Mouse (Mus musculus) C2C12 (cell line): ENCODE measurements around the gene Pnn.

ENCODE experiments used
- CTCF ChIP-seq: IDR thresholded peaks from one replicate; pipeline ENCODE4 v1.5.1; 2011; ENCODE audit not compliant: control insufficient read depth, insufficient read depth, insufficient read length
- FOSL1 ChIP-seq: IDR thresholded peaks from one replicate; pipeline ENCODE4 v1.8.0; 2011; ENCODE audit warnings: mild to moderate bottlenecking, low read length; ENCODE audit not compliant: poor library complexity, insufficient read depth, severe bottlenecking
- MYOG ChIP-seq: IDR thresholded peaks from one replicate; pipeline ENCODE4 v1.6.1; 2011; ENCODE audit not compliant: control insufficient read depth, insufficient read length; ENCODE audit errors: extremely low read depth

DNA sequence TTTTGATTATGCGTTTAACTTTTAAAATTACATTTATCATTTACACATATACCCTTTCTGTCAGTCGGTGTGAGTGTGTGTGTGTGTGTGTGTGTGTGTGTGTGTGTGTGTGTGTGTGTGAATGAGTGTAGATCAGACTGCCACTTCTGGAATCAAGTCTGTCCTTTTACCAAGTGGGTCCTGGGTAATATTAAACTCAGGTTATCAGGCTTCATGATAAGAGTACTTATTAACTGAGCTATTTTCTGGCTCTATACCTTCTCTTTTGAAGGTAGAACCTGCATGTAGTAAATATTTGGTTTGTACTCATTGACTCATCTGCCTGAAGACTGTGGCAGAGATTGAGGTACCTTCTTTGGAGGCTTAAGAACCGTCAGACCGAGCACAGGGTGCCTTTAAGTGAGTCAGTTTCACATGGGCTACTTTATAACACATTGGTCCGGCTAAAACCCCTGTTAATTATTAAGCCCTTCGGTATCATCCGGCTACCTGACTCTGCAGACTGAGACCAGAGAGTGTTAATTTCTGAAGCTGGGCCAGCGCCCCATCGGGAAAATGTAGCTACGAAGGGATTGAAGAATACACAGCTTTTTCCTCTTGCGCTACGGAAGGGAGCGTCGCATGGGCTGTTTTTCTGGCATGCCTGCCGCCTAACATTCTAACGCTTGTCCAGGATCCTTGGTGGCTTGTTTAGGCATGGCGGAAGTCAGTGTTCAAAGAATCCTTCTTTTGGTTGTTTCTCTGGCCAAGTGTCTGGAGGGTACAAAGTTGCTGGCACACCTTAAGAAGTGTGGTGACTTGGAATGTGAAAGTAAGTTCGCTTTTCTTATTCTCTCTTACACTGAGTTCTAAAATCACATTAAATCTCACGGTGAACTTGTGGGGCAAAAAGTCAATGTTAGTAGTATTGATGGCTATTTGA is 28.7 kb downstream of the Pnn start, which contains the start of gene Mia2:
- TF ChIP-seq CTCF, result no peak
- TF ChIP-seq FOSL1, result no peak
- TF ChIP-seq MYOG, result no peak
